Mouse (Mus musculus) small intestine, adult 2 months (tissue): Measurements from ENCODE around the gene Cdc42ep1.

Source experiments
- CTCF ChIP-seq: fragments of 200-500 bp; IDR thresholded peaks from 2 replicates; pipeline ENCODE4 v1.5.1; 2012; ENCODE audit warnings: low read depth, mild to moderate bottlenecking, control low read depth, inconsistent platforms, low read length, moderate library complexity, mixed read lengths; ENCODE audit not compliant: insufficient replicate concordance, insufficient read length; ENCODE audit errors: extremely low read depth
- POLR2A ChIP-seq: fragments of 200-500 bp; IDR thresholded peaks from 2 replicates; pipeline ENCODE4 v1.6.1; 2012; ENCODE audit warnings: low read depth, mild to moderate bottlenecking, control low read depth, inconsistent platforms, low read length, moderate library complexity

- no peak for TF ChIP-seq CTCF
- TF ChIP-seq POLR2A = no peak
Observed at GRCm38 (mm10) chr15:78845321-78845720, 2.9 kb downstream of the Cdc42ep1 start.
